Mouse (Mus musculus) left cerebral cortex, postnatal 25 days (tissue): Measurements from ENCODE around the gene Fam169b. TPM values are rescaled to one million over a fixed set of nuclear protein-coding genes. Genes with fewer than 3 reads are reported as not detected.

Experiments used
- DNase-seq, 2 experiments: peaks; one replicate each; pipeline ENCODE4 v3.0.0; 2022; ENCODE audit warnings: low spot score in 2 of 2, mixed read lengths in 1 of 2
- intact Hi-C: fragments of 180-260 bp; cut with DNase I; formaldehyde crosslinking; loops from one replicate; pipeline ENCODE4 v1.15.1; 2025
- total RNA-seq, 2 experiments: library from RNA; stranded (reverse); gene quantifications; 2 replicates each; pipeline ENCODE4 v1.2.3; 2021

The Fam169b gene
- total RNA-seq, 2 experiments from 2014 or later: 1.8 to 2.2 TPM

DNA sequence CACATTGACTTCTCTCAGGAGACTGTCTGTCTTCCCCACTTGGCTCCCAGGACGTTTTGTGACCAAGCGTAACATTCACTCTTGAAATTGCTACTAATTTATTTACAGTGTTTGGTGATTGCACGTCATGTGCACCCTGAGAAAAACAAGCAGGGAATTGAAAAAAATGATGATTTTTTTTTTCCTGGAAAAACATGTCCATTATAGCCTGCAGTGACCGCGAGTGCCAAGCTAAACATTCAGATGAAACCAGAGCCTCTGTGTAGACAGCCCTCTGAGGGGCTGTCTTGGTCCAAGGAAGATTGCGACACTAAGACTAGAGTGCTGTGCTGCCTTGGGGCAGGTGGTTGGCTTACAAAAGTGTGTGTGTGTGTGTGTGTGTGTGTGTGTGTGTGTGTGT lies 37.8 kb downstream of the Fam169b start:
- intact Hi-C loops: no loop called here
- DNase-seq: no peak

DNA sequence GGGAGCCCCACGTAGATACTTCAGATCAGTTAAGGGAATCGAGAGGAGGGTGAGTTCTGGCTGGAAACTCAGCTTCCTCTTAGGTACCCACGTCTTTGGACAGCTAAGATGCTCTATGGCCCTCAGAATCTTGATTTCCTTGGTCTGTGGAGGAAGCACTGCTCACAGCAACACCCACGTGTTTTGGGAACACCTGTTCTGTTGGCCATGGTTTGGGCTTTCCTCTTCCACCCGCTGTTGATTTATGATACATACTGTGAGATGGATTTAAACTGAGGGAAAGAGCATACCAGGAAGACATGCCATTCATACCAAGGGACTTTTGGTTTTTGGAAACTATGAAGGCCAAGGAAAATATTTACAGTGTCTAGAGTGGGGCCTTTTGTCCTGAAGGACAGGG lies 38.8 kb downstream of the Fam169b start:
- intact Hi-C loops: no loop called here
- peak in 1 of 2 experiments; percentile 46 for DNase-seq

DNA sequence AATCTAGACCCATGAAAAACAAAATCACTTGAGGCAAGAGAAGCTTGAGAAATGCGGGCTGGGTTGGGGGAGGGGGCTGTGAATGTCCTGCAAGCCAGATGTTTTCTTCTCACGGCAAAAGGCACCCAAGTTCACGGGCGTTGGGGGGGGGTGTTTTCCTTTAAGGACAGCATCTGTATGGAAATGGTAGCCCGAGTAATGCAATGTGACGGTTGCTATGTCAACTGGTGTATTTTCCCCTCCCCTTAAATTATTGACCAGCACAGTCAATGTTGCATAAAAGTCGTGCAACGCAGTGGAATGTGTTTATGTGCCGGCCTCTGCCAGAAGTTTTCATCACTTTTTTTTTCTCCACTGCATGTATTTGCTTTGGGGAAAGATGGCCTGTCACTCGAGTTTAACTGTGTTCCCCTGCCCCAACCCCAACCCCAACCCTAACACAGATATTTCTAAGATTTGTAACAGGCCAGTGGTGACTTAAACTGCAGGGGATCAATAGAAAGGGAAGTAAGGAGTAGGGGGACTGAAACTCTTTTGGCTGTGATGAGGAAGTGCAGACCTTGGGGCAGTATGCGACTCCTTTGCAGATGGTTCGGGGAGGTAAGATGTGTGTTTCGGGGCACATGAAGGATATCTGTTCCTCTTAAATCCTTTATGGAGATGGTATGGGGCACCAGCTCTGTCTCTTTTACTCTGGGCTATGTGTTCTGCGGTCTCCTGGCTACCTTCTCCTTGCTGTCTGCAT lies 39.6 kb downstream of the Fam169b start:
- no peak for DNase-seq
- intact Hi-C loops: no loop called here

DNA sequence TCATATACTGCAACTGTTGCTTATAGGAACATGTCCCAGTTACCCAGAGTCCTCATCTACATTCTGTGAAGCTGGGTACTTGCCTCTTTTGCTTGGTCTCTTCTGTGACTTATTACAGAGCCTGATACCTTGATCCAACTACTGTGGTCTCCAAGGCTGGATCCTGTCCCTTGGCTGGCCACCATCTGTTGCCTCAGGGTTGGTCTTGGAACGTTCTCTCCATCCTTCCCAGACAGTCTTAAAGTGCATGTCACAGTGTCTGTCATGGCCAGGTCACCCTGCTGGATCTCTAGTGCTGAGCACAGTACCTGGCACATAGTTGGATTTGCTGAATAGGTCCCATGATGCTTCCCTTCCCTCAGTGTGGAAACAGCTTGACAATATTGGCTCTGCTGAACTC lies 40.6 kb downstream of the Fam169b start:
- DNase-seq: no peak
- intact Hi-C loops: no loop called here

DNA sequence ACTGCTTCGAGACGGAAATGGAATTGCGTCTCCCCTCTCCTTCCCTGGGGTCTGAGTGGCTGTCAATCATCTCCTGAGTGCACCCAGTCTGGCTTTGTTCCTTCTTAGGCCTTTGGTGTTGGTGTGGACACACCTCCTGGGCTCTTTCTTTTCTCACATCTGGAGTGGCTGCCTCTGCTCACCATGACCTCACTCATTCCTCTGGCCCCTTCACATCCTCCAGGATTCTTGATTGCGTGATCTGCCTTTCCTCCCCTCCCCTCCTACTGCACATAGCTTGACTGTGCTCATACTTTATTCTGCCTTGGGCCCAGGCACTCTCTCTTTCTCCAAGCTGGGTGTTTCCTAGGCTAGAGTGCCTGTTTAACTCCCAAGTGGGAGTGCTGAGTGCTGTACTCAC lies 41.4 kb downstream of the Fam169b start:
- no peak for DNase-seq
- intact Hi-C loops: loop anchor here (1.0 kb wide), 1 partner anchor 37 kb away; no protein-coding TSS in a partner anchor

DNA sequence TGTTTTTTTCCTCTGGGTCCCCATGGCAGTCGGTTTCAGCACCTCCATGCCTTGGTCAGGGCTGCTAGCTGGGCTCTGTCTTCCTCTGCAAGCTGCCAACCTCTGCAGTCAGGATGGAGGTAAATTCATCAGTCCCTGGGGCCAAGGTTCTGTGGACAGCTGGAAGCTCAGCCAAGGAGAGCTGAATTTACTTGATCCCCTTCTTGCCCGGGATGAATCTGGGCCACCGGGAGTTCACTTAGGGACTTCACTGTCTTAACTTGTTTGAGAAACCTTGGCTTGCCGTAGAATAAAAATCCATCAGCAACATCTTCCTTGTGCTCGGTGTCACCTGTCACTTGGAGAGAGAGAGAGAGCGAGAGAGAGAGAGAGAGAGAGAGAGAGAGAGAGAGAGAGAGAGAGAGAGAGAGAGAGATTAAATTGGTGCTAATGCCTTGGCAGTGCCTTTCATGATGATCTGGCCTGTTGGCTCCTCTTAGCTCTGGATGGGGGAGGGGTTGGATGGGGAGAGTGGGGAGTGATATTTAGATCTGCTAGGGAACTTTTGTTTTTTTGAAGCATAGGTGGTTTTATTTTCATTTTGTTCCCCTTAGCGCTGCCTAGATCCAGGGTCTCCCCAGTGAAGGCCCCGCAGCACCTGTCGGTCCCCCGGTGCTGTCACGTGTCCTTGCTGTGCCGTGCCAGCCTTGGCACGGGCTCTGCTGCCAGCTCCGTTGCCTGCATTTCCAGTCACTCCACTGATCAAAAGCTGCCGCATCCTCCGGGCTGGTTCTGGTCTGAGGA lies 44.6 kb downstream of the Fam169b start:
- intact Hi-C loops: no loop called here
- no peak for DNase-seq

DNA sequence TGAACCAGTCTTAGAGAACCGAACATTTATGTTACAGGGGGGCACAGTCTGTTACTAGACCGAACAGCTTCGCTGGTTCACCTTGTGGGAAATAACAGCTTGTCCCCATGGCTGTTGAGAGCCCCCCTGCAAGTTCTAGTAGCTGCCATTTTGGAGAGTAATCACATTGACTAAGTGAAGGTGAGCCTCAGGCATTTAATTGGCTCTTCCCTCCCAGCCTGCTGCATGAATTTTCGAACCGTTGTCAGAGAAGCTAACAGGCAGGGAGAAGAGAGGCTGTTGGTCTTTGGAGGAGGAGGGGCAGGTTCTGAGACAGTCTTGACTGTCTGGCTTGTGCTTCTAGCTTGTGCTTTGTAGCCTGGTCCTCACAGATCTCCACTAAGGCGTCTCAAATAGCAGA lies 45.3 kb downstream of the Fam169b start:
- intact Hi-C loops: no loop called here
- no peak for DNase-seq

DNA sequence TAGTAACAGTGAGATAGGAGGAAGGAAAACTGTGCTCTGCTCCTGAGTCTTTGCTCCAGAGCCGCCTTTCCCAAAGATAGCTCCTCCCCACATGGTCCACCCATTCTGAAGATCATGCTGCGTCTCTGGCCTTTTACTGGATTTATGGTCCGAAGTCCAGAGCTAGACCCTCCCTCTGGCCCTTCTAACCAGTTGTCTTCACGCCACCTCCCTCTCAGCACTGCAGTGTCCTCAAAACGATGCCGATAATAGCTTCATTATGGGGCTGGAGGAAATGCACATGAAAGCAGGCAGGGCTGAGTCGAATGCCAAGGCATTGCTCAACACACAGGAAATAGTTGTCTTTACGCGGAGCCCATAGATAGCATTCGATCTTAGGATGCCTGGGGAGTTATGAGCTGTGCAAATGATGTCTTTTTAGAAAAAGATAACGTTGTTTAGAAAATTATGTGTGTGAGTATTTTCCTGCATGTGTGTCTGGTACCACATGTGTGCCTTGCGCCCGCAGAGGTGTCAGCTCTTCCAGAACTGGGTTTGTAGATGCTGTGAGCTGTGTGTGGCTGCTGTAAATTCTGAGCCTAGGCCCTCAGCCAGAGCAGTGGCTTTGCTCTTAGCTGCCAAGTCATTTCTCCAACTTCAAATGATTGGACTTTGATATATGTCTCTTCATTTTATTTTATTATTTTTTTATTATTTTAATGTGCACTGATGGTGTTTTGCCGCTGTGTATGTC lies 46.6 kb downstream of the Fam169b start:
- intact Hi-C loops: no loop called here

DNA sequence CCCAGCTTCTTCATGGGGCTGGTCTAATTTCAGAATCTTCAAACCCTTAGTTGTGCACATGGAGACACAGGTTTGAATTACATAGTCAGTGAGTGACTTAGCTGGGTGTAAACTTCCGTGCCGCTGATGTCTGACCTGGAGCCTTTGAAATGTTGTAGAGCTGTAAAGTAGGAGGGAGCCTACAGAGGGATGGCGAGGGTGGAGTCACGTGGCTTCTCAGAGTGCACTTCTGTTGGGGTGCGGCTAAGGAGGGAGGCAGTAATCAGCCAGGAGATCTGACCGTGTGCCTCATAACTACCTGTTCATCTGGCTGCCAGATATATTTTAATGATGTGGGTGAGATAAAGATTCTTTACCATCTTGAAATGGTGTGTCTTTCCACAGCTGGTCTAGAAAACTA lies 49.4 kb downstream of the Fam169b start:
- DNase-seq: no peak
- intact Hi-C loops: no loop called here

More for the DNA sequence above, 46.6 kb downstream of the Fam169b start:
- DNase-seq: no peak

DNA sequence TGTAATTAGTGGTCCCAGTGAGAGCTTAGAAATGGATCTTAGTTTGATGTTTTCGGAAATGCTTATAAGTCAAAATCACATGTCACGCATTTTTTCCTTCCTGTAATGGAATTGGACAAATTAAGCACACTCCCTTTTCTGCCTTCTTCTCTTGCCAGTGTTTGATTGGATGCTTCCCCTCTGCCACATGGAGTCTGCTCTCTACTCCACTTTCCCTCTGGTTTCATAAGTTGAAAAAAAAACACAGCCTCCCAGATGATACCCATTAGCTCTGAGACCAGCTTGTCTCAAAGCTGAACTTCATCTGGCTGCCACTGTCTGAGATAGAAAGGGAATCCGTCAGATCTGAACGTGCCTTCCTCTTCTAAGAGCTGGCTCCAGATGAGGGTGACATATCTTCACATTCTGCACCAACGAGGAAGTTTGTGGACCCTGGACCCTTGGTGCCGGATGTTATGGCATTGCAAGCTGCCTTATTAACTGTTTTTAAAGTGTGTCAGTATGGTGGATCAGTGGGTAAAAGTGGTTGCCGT lies 52.6 kb downstream of the Fam169b start:
- no peak for DNase-seq
- intact Hi-C loops: no loop called here

DNA sequence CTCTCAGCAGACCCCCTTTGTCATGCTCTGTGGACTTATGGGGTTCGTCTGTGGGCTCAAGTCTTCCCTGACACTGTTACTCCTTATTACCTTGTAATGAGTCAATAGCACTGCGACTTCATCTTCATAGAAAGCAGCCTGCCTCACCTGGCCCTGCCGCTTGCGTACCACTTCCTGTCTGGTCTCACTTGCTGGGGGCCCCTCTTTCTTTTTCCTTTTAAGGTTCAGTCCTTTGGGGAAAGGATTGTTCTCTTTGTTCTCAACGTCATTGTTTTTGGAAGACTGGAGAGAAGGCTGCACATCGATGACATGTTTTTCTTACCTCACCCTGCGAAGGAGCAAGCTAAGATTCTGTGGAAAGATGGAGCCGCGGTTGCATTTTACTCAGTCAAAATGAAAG lies 55.4 kb downstream of the Fam169b start:
- DNase-seq: no peak
- intact Hi-C loops: no loop called here

DNA sequence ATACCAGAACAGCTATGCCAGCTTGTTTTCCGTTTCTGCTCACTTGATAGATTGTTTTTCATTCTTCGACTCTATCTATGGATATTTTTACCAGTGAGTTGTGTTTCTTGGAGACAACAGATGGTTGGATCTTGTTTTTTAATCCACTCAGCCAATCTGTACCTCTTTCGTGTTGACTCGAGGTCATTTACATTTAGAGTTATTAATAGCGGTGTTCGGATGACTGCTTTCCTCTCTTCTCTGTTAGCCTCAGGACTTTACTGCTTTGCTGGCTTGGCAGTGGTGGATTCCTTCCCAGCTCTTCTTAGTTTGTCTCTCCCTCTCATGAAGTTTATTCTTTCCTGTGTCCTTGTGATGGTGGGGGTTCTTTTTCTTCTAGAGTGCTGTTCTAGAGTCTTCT lies 59.2 kb downstream of the Fam169b start:
- intact Hi-C loops: no loop called here
- DNase-seq: no peak

DNA sequence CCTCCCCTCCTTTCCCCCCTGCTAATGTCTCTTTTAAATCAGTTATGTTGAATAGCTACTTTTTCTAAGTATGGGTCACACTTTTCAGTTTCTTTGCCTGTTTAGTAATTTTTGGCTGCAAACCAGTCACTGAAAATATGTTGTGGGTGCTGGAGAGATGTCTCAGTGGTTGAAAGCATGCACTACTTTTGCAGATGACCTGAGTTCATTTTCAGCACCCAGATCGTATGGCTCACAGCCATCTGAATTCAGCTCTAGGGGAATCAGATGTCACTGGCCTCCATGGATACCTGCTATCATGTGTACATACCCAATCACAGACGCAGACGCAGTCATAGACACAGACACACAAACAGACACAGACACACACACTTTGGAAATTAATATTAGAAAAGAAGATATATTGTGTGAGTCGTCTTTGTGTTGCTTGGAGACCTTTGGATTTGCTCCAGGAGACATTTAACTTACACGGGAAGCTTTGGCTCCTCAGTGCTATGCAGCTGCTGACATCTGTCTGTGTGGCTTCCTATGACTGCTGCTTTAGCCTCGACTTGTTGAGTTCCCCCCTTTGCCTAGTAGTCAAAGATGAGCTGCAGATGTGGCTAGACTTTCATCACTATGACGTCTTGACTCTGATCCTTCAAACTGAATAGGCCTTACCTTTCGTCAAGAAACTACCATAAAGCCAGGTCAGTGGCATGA lies 63.6 kb downstream of the Fam169b start:
- intact Hi-C loops: no loop called here
- no peak for DNase-seq

DNA sequence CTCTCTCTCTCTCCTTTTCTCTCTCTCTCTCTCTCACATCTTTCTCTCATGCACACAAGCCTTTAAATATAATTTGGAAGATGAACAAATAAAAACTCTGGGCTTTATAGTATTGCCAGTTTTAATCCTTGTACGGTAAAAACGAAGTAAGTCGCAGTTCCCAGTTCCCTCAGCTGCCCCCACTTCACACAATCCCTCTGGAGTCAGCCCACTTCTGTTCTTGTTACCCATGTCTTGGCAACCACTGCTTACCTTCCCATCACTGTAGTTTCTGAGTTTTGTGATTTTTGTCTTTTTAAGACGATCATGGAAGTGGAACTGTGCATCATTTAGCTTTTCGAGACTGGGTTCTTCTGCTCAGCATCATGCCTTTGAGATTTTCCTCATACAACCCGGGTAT lies 65.0 kb downstream of the Fam169b start:
- intact Hi-C loops: no loop called here
- DNase-seq: peak in 1 of 2 experiments; percentile 54

DNA sequence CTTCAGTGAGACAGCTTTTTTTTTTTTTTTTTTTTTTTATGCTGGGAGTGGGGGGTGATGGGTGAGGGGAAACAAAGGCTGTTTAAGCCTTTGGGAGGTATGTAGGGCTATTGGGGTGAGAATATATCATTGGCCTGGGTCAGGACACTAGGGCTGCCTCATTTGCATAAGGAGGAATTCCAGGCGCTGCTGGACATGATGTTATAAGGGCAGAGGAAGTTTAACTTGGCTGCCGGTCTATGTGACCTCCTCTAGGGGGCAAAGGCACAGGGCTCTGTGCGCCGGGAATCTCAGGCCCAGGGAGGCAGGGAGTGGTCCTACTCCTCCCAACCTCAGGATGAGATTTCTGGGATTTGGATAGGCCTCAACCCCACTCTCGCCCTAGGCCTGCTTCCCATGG lies 70.9 kb downstream of the Fam169b start:
- no peak for DNase-seq
- intact Hi-C loops: no loop called here

DNA sequence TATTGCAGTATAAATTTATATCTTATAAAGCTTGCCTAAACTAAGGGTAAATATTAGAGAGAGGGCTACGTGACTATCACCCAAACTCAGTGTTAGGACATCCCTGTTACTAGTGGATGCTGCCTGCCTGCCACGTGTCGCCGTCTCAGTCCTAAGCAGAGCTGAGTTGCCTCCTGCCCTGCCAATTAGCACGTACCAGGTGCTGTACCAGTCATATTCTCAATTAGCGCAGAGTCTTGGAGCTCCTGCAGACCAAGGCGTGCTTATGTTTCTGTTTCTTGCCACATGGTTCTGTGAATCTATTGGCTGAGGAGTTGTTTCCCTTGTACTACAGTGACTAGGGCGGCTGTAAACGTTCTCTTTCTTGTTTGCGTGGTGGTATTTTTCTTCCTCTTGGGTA lies 72.3 kb downstream of the Fam169b start:
- intact Hi-C loops: no loop called here
- no peak for DNase-seq

DNA sequence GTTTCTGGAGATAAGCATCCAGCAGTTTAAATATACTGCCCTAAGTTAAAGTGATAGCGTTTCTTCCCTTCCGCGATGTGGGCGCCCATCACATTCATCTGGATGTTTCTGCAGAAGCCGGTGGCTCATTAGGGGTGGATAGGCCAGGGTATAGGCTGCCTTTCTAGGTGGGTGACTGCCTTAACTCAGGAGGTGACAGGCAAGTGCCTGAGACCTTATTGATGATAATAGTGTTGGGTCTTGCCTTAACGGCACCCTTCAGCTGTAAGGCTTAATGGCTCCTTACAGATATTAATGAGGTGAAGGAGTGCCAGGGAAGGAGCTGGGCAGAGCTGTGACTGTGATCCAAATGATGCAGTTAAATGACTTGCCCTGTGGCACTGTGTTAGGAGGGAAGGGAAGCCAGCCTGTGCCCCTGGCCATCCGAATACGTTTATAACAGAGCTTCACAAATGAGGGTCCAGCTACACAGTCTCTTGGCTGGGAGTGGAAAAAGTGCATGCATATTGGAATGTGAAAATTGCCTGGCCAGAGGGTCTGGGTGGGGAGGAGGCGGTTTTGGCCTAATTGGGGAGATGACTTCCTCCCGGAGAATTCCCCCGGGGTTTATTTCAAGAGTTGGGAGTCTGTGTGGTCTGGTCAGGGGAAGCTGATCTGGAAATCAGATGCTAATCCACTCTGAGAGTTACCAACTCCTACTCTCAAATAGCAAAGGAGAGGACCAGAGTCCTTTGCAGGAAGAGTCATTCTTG lies 81.9 kb downstream of the Fam169b start:
- no peak for DNase-seq
- intact Hi-C loops: loop anchor here (2.0 to 5.0 kb wide), 4 partner anchors 53 to 683 kb away; partner anchors contain the start of gene Igf1r

DNA sequence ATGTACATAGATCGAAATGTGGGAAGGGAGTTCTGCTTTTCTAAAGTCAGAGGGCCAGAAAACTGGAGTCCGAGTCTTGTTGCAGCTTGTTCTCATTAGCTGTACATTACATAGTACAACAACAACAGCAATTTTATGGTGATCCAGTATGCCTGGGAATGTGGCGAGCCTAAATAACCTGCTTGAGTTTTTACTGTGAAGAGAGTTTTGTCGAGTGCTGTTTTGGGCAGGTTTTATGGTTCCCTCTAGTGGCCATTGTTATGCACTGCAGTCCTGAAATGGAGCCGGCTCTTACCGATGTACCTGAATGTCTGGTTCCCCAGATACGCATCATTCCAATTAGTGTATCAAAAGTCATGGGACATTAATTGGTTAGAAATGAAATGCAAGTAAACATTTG lies 83.8 kb downstream of the Fam169b start:
- peak; percentile 73 to 80 for DNase-seq
- intact Hi-C loops: loop anchor here (2.0 to 5.0 kb wide), 4 partner anchors 55 to 685 kb away; partner anchors contain the start of gene Igf1r

DNA sequence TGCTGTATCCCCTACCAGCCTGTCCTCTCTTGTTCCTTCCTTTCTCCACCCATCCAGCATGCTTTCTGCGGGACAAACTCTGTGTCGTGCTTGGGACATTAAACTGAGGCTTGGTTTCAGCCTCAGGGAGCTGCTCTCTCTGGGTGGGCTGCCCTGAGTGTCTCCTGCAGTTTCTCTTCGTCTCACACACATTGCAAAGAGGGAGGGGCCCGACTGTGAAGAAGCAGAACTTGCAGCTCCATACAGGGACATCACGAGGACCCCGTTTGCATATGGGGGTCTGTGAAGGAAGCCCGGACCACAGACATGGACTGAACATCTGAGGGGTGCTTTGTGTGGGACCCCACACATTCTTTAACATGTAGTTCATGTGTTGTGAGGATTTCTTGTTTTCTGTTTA lies 89.0 kb downstream of the Fam169b start:
- DNase-seq: no peak
- intact Hi-C loops: no loop called here
